Mouse (Mus musculus): ENCODE results near the gene Hpd. TPM values are rescaled to one million over a fixed set of nuclear protein-coding genes. Genes with fewer than 3 reads are reported as not detected.

Gene Hpd
- polyA plus RNA-seq (2017; shearing (Covaris generic)): 1 to 10 TPM in 1 of 2 experiments, not detected in 1; 1.8 TPM

GRCm38 (mm10) chr5:123182651-123183050 is at the start of gene Hpd:
Hpd (minus strand) TSS chr5:123182727.

GRCm38 (mm10) chr5:123169284-123169683 is 13.2 kb downstream of the Hpd start, which contains the start of gene Psmd9:
Psmd9 (plus strand) TSS chr5:123169413.

GRCm38 (mm10) chr5:123142161-123143157 is 40.1 kb downstream of the Hpd start, which contains the start of gene Setd1b:
Setd1b (plus strand) TSS chr5:123142193.

GRCm38 (mm10) chr5:123132308-123133071 is 50.0 kb downstream of the Hpd start, which contains the start of gene Rhof:
Rhof (minus strand) TSS chr5:123132692.

Other genes with a start within 250 kb of the Hpd start
- 10 to 100 TPM; 27.9 to 34.6 TPM for gene Kdm2b, start 192.9 kb downstream of the Hpd start, polyA plus RNA-seq (2017; shearing (Covaris generic))
- gene Orai1, start 167.7 kb downstream of the Hpd start, polyA plus RNA-seq (2017; shearing (Covaris generic)): 100 to 1,000 TPM; 141 to 160 TPM
- 1 to 10 TPM in 1 of 2 experiments, under 1 TPM in 1; 0.95 to 2.7 TPM for gene Morn3, start 135.7 kb downstream of the Hpd start, polyA plus RNA-seq (2017; shearing (Covaris generic))
- 1 to 10 TPM; 5.2 to 7.4 TPM for gene Tmem120b, start 114.3 kb downstream of the Hpd start, polyA plus RNA-seq (2017; shearing (Covaris generic))
- 100 to 1,000 TPM; 197 to 225 TPM for gene Rhof, start 50.0 kb downstream of the Hpd start, polyA plus RNA-seq (2017; shearing (Covaris generic))
- gene Setd1b, start 40.5 kb downstream of the Hpd start, polyA plus RNA-seq (2017; shearing (Covaris generic)): 1 to 10 TPM; 8.2 to 9.2 TPM
- gene Psmd9, start 13.3 kb downstream of the Hpd start, polyA plus RNA-seq (2017; shearing (Covaris generic)): 10 to 100 TPM; 47.8 to 56.9 TPM
- gene Wdr66, start 69.4 kb upstream of the Hpd start, polyA plus RNA-seq (2017; shearing (Covaris generic)): 1 to 10 TPM; 1.8 to 3.1 TPM
- 1 to 10 TPM; 6.6 to 7.8 TPM for gene Bcl7a, start 161.1 kb upstream of the Hpd start, polyA plus RNA-seq (2017; shearing (Covaris generic))
- 10 to 100 TPM; 62.4 to 64.5 TPM for gene Mlxip, start 212.1 kb upstream of the Hpd start, polyA plus RNA-seq (2017; shearing (Covaris generic))